Mouse (Mus musculus) heart, postnatal 36 days (tissue): ENCODE measurements at regions not wholly inside any gene's neighbourhood (a gene's known extent, or its start where the extent isn't known, plus 50 kb on each side); places are given as distances from the start of the nearest gene placed in this dataset.
"Not testable (repeated sequence)": the region's sequence is repeated elsewhere in the genome, so short reads cannot be mapped to it uniquely, and the experiment has no call there.

Experiments used
- DNase-seq, 2 experiments: peaks; one replicate each; pipeline ENCODE4 v3.0.0; 2021 to 2022
- intact Hi-C: fragments of 180-260 bp; cut with DNase I; formaldehyde crosslinking; loops from one replicate; pipeline ENCODE4 v1.15.1; 2025

- no peak for DNase-seq
- intact Hi-C loops, result no loop called here
Measured at GRCm38 (mm10) chr10:96406306-96406705, 210.5 kb upstream of the Btg1 start.

DNA sequence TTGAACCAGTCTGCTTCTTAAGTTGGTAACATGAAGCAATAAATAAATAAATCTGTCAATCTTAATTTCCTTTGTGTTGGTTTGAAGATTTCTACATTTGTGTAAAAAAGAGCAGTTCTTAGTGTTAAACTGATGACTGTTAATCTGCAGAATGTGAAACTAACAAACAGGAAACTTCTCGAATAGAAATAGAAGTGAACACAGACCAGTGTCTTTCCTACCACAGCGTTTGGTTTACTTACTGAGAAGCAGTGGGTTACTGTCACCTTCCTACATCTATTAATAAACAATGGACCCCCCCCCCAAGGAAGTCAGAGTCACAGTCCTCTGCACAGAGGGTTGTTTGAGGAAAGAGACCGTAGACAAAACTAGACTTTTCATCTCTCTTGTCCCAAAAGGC, 209.0 kb upstream of the Btg1 start:
- intact Hi-C loops, result no loop called here
- no peak for DNase-seq

DNA sequence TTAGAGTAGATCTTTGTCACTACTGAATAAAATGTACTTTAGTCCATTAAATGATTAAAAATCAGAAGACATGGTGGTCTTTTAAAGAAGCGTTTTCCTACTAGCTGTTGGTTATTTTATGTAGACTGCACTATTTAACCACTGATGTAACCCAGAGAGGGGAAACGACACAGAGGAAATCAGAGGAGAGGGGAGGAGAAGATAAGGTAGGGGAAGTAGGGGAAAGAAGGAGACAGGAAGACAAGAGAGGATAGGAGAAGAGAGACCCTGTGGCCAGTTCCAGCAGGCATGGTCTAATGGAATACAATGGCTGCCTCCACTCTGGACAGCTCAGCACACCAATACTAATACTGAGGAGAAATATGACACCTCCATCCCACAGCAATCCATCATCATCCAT, 208.6 kb upstream of the Btg1 start:
- no peak for DNase-seq
- intact Hi-C loops, result no loop called here

DNA sequence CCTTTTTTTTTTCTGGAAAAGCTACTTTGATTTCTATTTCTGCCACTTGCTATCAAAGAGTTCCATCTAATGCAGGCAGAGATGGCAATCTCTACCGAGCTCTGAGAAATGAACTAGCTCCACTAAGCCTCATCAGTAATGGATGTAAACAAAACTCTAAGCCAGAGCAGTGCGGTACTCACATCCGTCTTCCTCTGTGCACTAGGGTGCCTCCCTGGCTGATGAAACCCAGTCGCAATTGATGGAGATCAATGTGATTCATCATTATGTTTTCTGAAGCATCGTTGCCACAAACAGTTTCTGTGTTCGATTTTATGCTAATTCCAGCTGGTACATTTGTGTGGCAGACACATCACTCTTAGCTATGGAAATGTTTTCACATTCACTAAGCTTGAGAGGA, 206.8 kb upstream of the Btg1 start:
- DNase-seq, result no peak
- intact Hi-C loops, result no loop called here

- no peak for DNase-seq
- intact Hi-C loops, result no loop called here
Measured at GRCm38 (mm10) chr10:96414807-96415206, 202.0 kb upstream of the Btg1 start.

DNA sequence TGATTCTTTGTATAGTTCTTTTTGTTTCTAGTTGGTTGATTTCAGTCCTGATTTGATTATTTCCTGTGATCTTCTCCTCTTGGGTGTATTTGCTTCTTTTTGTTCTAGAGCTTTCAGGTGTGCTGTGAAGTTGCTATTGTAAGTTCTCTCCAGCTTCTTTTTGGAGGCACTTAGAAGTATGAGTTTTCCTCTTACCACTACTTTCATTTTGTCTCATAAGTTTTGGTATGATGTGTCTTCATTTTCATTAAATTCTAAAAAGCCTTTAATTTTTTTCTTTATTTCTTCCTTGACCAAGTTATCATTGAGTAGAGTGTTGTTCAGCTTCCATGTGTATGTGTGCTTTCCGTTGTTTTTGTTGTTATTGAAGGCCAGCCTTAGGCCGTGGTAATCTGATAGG, 195.3 kb upstream of the Btg1 start:
- intact Hi-C loops, DNase-seq: not testable (repeated sequence)

- DNase-seq, result no peak
- intact Hi-C loops, result no loop called here
Measured at GRCm38 (mm10) chr10:96427407-96427806, 189.4 kb upstream of the Btg1 start.

DNA sequence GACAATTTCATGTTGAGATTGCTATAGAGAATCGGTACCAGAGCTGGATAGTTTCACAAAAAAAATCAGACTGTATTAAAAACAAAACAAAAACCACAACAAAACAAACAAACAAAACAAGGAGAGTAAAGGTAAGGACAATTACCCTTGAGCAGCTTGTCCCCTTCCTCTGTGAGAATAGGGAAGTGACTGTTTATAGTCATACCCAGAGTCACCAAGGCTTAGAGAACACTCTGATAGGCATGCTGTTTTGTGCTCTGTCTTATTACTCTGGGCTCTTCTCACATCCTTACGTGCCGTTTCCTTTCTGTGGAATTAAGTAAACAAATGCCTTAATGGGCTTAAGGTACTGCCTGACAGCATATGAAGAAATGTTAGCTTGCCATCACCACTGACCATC, 186.7 kb upstream of the Btg1 start:
- DNase-seq, result no peak
- intact Hi-C loops, result no loop called here

DNA sequence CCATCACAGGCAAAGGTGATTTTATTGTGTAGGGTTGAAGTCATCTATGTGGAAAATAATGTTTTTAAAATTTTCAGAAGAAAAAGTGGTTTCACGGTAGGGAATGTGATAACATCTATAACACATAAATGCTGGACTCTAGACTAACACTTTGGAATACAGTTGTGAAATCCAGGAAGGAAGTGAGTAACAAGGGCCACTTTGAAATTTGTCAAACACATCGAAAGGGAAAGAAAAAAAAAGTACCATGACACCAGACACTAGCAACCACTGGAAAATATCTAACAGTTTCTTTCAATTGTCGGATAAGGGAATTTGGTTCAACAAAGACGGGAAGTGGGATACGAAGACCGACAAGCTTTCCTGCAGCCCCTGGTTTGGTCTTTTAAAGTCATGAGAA, 181.7 kb upstream of the Btg1 start:
- DNase-seq, result no peak
- intact Hi-C loops, result no loop called here

DNA sequence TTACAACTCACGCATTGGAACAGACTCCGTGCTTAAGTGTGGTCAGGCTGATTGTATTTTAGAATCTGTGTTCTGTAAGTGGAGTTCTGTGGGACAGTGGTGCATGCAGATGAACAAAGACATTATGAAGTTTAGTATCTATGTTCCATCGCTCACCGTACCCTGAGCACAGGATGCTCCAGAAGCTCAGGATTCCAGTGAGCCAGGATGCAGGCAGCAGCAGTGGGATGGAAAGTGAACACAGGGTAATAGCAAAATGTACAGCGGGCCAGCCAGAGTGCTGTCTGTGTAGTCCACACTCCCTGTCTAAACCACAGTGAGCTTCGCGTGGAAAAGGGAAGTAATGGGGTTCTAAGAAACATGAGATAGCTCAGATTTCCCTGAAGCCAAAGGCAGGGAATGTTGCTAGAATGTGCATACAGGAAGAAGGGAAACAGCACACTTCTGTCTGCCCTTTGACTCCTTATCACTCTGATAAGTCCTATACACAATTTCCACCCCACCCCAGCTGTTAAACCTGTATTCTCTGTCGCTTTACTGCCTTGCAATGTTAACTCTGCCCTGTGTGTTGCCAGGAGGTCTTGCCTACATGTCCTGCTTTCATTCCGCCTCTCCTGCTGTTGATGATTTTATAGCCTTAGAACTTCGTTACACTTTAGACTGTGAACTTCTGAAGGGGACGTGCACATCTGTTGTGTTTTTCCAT, 178.3 kb upstream of the Btg1 start:
- no peak for DNase-seq
- intact Hi-C loops, result no loop called here

DNA sequence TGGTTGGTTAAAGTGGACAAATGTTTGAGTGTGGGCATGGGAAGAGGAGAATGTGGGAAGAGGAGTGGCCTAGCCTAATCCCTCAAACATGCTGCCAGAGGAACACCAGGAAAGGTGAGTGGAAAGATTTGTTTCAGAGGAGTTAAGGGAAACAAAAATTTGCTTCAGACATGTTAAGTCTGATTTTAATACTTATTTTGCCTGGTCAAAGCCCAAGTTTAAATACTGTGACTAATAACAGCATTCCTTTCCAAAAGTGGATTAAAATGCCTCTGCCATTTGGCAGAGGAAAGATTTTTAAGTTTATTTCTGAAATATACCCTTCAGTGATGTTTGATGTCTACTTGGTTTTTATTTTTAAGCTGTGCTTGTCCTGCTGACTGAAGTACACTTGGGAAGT, 174.6 kb upstream of the Btg1 start:
- no peak for DNase-seq
- intact Hi-C loops, result no loop called here

GRCm38 (mm10) chr10:96450266-96450665, 166.5 kb upstream of the Btg1 start:
- no peak for DNase-seq
- intact Hi-C loops, result no loop called here

DNA sequence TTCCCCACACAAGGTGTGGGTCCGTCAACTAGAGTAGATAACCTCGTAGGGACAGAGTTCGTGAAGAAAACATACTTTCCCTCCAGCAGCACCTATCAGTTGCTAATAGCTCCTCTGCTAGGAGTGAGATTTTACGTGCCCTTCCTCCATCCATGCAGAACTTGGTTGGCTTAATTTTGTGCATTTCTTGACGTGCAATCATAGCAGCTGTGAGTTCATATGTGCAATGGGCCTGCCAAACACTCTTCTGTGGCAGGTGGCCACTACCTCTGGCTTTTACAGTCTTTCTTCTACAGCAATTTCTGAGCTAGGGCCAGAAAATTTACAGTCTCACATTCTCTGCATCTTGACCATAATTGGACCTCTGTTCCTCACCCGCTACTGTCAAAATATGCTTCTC, 161.9 kb upstream of the Btg1 start:
- no peak for DNase-seq
- intact Hi-C loops, result no loop called here

GRCm38 (mm10) chr10:96458551-96458950, 158.3 kb upstream of the Btg1 start:
- DNase-seq, result no peak
- intact Hi-C loops, result no loop called here

DNA sequence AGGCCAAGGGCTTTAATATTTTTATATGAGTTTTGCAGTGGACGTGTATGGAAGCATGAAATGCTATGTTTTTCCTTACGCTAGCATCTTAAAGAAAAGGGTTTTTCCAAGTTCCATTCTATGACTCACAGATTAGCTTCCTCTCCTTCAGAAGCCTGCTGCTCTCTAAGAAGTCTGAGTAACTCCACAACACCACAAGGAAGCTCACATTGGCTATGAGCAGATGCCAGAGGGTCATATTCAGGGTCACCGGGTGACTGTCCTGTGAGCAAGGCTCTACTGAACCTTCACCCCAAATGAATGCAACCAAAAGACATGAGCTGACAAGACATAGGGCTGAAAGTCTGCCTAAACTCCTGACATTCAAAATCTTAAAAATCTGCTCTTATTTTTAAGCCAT, 157.6 kb upstream of the Btg1 start:
- no peak for DNase-seq
- intact Hi-C loops, result no loop called here

GRCm38 (mm10) chr10:96460151-96460550, 156.7 kb upstream of the Btg1 start:
- no peak for DNase-seq
- intact Hi-C loops, result no loop called here

DNA sequence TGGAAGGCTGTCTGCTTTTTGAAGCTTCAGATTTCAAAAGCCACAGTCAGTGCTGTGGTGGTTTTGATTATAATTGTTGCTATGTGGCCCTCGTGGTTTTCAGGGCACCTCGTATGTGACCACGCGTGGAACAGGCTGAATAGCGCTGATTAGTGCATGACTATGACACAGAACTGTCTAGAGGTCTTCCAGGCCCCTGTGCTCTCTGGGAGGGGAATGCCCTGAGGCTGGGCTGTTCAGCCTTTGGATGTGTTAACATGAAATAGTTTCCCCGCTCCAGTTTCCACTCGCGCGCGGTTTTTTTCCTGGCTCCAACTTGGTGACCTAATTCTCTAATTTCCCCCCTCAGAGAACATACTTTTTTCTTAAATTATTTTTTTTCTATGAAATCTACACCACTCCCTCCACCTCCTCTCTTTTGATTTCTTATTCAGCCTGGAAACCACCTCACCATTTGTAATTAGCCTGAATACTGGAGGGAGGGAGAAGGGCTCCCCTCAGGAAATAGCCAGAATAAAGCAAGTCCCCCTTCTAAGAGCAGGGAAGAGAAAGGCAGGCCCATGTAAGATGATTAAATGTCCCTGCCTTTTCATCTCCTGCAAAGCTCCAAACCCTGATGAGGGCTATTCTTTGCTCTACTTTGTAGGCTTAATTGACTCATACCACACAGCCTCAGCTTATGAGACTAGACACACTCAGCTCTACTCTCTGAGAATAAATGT, 156.0 kb upstream of the Btg1 start:
- intact Hi-C loops, result no loop called here
- DNase-seq, result no peak

DNA sequence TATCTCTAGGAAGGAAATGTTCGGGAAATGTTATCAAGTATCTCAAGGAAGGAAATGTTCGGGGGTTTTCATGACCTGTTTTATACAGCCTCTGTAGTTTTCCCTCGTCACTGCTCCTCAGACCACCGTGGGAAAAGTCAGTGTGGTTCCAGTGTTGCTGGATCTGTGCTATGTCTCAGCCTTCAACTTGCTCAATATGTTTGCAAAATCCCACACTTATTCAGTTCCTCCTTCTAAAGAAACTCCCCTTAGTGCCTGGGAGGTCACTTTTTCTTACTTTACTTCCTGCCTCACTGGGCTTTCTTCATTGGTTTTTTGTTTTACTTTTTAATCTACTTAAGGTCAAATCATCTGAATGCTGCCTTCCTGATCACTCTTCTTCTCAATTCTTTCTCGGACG, 150.8 kb upstream of the Btg1 start:
- intact Hi-C loops, result no loop called here
- DNase-seq, result no peak

DNA sequence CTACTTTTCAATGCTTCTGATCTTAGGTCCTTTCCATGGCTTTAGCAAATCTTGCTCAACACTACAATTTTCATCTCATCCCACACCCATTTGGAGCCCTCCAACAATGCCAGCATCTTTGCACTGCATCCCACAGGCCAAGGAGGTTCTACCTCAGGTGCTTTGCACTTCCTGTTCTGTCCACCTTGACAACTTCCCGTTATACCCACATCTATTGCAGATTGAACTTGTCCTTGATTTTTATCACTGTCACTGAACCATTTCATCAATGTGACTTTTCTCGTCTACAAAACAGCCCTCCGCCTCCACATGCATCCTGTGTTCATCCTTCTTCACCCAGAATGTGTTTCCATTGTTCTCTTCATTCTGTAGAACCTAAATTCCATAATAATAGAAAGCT, 150.0 kb upstream of the Btg1 start:
- intact Hi-C loops, result no loop called here
- DNase-seq, result no peak

DNA sequence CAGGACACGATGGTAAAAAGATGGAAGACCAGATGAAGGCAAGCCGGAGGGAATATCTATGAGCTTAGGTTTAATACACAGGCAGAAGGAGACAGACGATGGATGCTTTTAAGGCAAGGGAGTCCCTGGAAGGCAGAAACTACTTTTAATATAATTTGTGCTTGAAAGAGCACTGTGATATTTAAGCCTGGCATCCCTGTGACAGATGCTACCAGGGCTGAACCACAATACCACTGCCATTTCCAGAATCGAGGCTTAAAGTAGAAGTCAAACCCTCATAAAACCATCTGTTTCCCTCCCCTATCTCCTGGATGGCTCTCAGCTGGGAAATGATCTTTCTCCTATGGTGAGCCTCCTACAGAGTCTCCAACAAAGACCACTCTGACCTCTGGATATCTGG, 149.1 kb upstream of the Btg1 start:
- intact Hi-C loops, result no loop called here

DNA sequence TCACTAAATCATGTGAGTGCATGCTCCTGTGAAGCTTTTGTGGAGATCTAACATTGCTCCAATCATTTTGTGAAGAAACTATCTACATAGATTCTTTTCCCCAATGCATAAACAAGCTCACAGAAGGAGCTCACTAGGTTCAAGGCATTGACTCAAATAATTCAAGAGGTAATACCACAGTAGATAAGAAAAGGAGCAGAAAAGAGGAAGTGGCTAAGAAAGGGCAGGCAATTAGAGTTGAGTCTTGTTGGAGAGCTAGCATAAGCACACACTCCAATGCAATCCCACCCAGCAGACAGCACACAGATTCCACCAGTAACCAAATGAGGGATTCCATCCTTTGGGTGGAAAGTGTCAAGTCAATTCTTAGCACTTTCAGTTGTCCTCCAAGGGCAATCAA, 145.3 kb upstream of the Btg1 start:
- intact Hi-C loops, result no loop called here
- DNase-seq, result no peak

More for the DNA sequence above, 149.1 kb upstream of the Btg1 start:
- DNase-seq, result no peak

DNA sequence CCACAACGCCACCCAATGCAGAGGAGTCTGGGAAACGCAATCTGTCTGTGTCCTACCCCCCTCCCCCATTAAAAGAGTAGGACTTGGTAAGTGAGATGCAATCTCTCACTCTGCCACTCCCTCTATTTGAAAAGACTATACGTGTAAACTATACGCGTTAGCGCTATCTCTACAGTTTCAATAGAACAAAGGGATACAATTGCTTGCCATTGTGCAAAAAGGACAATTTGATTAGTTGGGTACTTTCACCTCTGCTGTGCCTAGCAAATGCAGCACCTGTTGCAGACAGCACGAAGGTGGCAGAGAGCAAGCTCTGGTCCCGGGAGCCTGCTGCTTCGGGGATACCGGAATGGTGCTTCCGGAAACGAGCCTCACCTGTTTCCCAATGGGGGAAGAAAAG, 137.5 kb upstream of the Btg1 start:
- DNase-seq, result no peak
- intact Hi-C loops, result no loop called here

DNA sequence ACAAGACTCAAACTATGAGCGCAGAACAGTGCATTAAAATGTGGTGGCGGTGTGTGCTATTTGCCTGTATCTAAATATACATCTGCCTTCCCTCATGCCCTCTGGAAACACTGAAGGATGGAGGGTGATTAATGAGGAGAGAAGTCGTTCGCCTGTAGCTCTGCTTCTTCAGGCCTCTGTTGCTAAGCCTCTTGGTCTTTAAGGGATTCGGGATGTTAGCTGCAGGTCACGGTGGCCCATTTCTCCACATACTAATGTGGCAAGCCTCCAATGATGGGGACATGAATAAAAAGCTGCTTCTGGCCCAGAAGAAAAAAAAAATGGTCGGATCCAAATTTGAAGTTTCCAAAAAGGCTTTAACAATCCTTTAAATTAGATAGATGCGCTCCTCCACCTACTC, 137.0 kb upstream of the Btg1 start:
- intact Hi-C loops, result no loop called here
- DNase-seq, result no peak
